Mouse (Mus musculus): ENCODE measurements at regions not wholly inside any gene's neighbourhood (a gene's known extent, or its start where the extent isn't known, plus 50 kb on each side); places are given as distances from the start of the nearest gene placed in this dataset.

GRCm38 (mm10) chr6:51284881-51285280 is 147.6 kb upstream of the Nfe2l3 start:
- H3K36me3 ChIP-seq (ENCODE audit: control insufficient read depth, insufficient read depth, low read length), result no peaks in the 10 kb centered on the region
- H3K4me1 ChIP-seq (ENCODE audit: control insufficient read depth, insufficient read depth, insufficient read length, low read length), result peaks cover 9% of the 10 kb centered on the region; the same call in 1 of the 2 replicates
- H3K27ac ChIP-seq (ENCODE audit: insufficient read depth, low read depth, low read length), result no peak overlapping the region
- TF ChIP-seq CTCF (IDR thresholded peaks at IDR 0.05; ENCODE audit: extremely low read depth, insufficient read length, insufficient replicate concordance, low read depth, low read length) (no peak), POLR2A (IDR thresholded peaks at IDR 0.05; ENCODE audit: low read depth, low read length) (no peak)
- 87% methylated on average over 9 of the region's 9 CpGs for WGBS
- no peak overlapping the region for H3K4me3 ChIP-seq (ENCODE audit: low read depth, low read length)
- H3K27me3 ChIP-seq (ENCODE audit: control insufficient read depth, insufficient read depth, low read length), result no peaks in the 10 kb centered on the region

GRCm38 (mm10) chr6:51286836-51287235 is 145.6 kb upstream of the Nfe2l3 start:
- Histone ChIP-seq H3K27ac (ENCODE audit: insufficient read depth, low read depth, low read length) (no peak overlapping the region), H3K4me1 (ENCODE audit: control insufficient read depth, insufficient read depth, insufficient read length, low read length) (peaks cover 6% of the 10 kb centered on the region; the same call in 1 of the 2 replicates), H3K36me3 (ENCODE audit: control insufficient read depth, insufficient read depth, low read length) (no peaks in the 10 kb centered on the region), H3K4me3 (ENCODE audit: low read depth, low read length) (no peak overlapping the region), H3K27me3 (ENCODE audit: control insufficient read depth, insufficient read depth, low read length) (no peaks in the 10 kb centered on the region)
- no peak for TF ChIP-seq POLR2A (IDR thresholded peaks at IDR 0.05; ENCODE audit: low read depth, low read length)
- WGBS, result 78% methylated on average over 2 of the region's 2 CpGs

- Histone ChIP-seq H3K4me1 (ENCODE audit: control insufficient read depth, insufficient read depth, insufficient read length, low read length) (peaks cover 6% of the 10 kb centered on the region; the same call in 1 of the 2 replicates), H3K27ac (ENCODE audit: insufficient read depth, low read depth, low read length) (peak overlapping the region; percentile 31; the same call in 1 of the 2 replicates), H3K36me3 (ENCODE audit: control insufficient read depth, insufficient read depth, low read length) (no peaks in the 10 kb centered on the region), H3K4me3 (ENCODE audit: low read depth, low read length) (no peak overlapping the region), H3K27me3 (ENCODE audit: control insufficient read depth, insufficient read depth, low read length) (no peaks in the 10 kb centered on the region)
- TF ChIP-seq POLR2A (IDR thresholded peaks at IDR 0.05; ENCODE audit: low read depth, low read length), result no peak
- no peak for TF ChIP-seq CTCF (IDR thresholded peaks at IDR 0.05; ENCODE audit: extremely low read depth, insufficient read length, insufficient replicate concordance, low read depth, low read length)
- 24% methylated on average over 2 of the region's 2 CpGs for WGBS
Observed at GRCm38 (mm10) chr6:51287383-51287782, 145.1 kb upstream of the Nfe2l3 start.

- Histone ChIP-seq H3K4me3 (ENCODE audit: low read depth, low read length) (no peak overlapping the region), H3K36me3 (ENCODE audit: control insufficient read depth, insufficient read depth, low read length) (no peaks in the 10 kb centered on the region), H3K4me1 (ENCODE audit: control insufficient read depth, insufficient read depth, insufficient read length, low read length) (peaks cover 6% of the 10 kb centered on the region; the same call in 1 of the 2 replicates), H3K27me3 (ENCODE audit: control insufficient read depth, insufficient read depth, low read length) (no peaks in the 10 kb centered on the region), H3K27ac (ENCODE audit: insufficient read depth, low read depth, low read length) (peak overlapping the region; percentile 55; the same call in 1 of the 2 replicates)
- 28% methylated on average over 6 of the region's 6 CpGs for WGBS
- TF ChIP-seq POLR2A (IDR thresholded peaks at IDR 0.05; ENCODE audit: low read depth, low read length), result peak; percentile 34; the same call in 1 of the 2 replicates
- TF ChIP-seq CTCF (IDR thresholded peaks at IDR 0.05; ENCODE audit: extremely low read depth, insufficient read length, insufficient replicate concordance, low read depth, low read length), result no peak
Observed at GRCm38 (mm10) chr6:51287807-51288206, 144.7 kb upstream of the Nfe2l3 start.

- Histone ChIP-seq H3K4me1 (ENCODE audit: control insufficient read depth, insufficient read depth, insufficient read length, low read length) (peaks cover 6% of the 10 kb centered on the region; the same call in 1 of the 2 replicates), H3K27me3 (ENCODE audit: control insufficient read depth, insufficient read depth, low read length) (no peaks in the 10 kb centered on the region), H3K4me3 (ENCODE audit: low read depth, low read length) (no peak overlapping the region), H3K36me3 (ENCODE audit: control insufficient read depth, insufficient read depth, low read length) (no peaks in the 10 kb centered on the region), H3K27ac (ENCODE audit: insufficient read depth, low read depth, low read length) (peak overlapping the region; percentile 55)
- 51% methylated on average over 7 of the region's 7 CpGs for WGBS
- TF ChIP-seq CTCF (IDR thresholded peaks at IDR 0.05; ENCODE audit: extremely low read depth, insufficient read length, insufficient replicate concordance, low read depth, low read length), result no peak
- TF ChIP-seq POLR2A (IDR thresholded peaks at IDR 0.05; ENCODE audit: low read depth, low read length), result no peak
Observed at GRCm38 (mm10) chr6:51288306-51289066, 144.0 kb upstream of the Nfe2l3 start.

- WGBS, result 80% methylated on average over 6 of the region's 6 CpGs
- H3K4me1 ChIP-seq (ENCODE audit: control insufficient read depth, insufficient read depth, insufficient read length, low read length), result peaks cover 6% of the 10 kb centered on the region; the same call in 1 of the 2 replicates
- no peak overlapping the region for H3K27ac ChIP-seq (ENCODE audit: insufficient read depth, low read depth, low read length)
- no peak for TF ChIP-seq POLR2A (IDR thresholded peaks at IDR 0.05; ENCODE audit: low read depth, low read length)
- TF ChIP-seq CTCF (IDR thresholded peaks at IDR 0.05; ENCODE audit: extremely low read depth, insufficient read length, insufficient replicate concordance, low read depth, low read length), result no peak
- H3K27me3 ChIP-seq (ENCODE audit: control insufficient read depth, insufficient read depth, low read length), result no peaks in the 10 kb centered on the region
- H3K4me3 ChIP-seq (ENCODE audit: low read depth, low read length), result no peak overlapping the region
- no peaks in the 10 kb centered on the region for H3K36me3 ChIP-seq (ENCODE audit: control insufficient read depth, insufficient read depth, low read length)
Observed at GRCm38 (mm10) chr6:51289067-51289725, 143.3 kb upstream of the Nfe2l3 start.

All from small intestine, adult 2 months (tissue).